Mouse (Mus musculus) forebrain, embryonic 12.5 days (tissue): ENCODE measurements around the gene Cdh1. TPM values are rescaled to one million over a fixed set of nuclear protein-coding genes. Genes with fewer than 3 reads are reported as not detected.

Experiments
- ATAC-seq: fragments of 200-750 bp; cut with Nextera tagmentation; 2 replicates; pipeline ENCODE4 v1.8.0; 2017; ENCODE audit warnings: moderate TSS enrichment; ENCODE audit not compliant: low FRiP score
- H3K27ac ChIP-seq: fragments of 300-500 bp; sonication (generic); 2 replicates; pipeline ENCODE4 v1.5.1; 2016; ENCODE audit warnings: mild to moderate bottlenecking
- H3K27me3 ChIP-seq: fragments of 300-500 bp; sonication (generic); 2 replicates; pipeline ENCODE4 v1.6.1; 2016; ENCODE audit warnings: mild to moderate bottlenecking
- H3K36me3 ChIP-seq: fragments of 300-500 bp; sonication (generic); replicated peaks from 2 replicates; pipeline ENCODE4 v1.6.1; 2016; ENCODE audit warnings: mild to moderate bottlenecking
- H3K4me1 ChIP-seq: fragments of 300-500 bp; sonication (generic); 2 replicates; pipeline ENCODE4 v1.6.1; 2016
- H3K4me2 ChIP-seq: fragments of 300-500 bp; sonication (generic); 2 replicates; pipeline ENCODE4 v1.6.1; 2016; ENCODE audit warnings: mild to moderate bottlenecking, moderate library complexity
- H3K4me3 ChIP-seq: fragments of 300-500 bp; sonication (generic); replicated peaks from 2 replicates; pipeline ENCODE4 v1.5.1; 2016; ENCODE audit warnings: mild to moderate bottlenecking
- H3K9ac ChIP-seq: fragments of 300-500 bp; sonication (generic); 2 replicates; pipeline ENCODE4 v1.6.1; 2016; ENCODE audit warnings: mild to moderate bottlenecking
- H3K9me3 ChIP-seq: fragments of 300-500 bp; sonication (generic); 2 replicates; pipeline ENCODE4 v1.6.1; 2016
- WGBS: fragments of 180-500 bp; shearing (Covaris S2); methylation state at CpG from one replicate; pipeline ENCODE4 v1.1.7; 2016; 5-methylcytosine and 5-hydroxymethylcytosine counted together
- polyA plus RNA-seq: library from polyadenylated mRNA; unstranded; fragments of >200 nt; fragmentation: Nextera tagmentation; extraction: Ambion mirVana; gene quantifications from 2 replicates; pipeline ENCODE4 v1.2.1, GENCODE M21; 2016

Cdh1 gene
- polyA plus RNA-seq, 1 experiment from 2014 or later = 4.2 TPM

DNA sequence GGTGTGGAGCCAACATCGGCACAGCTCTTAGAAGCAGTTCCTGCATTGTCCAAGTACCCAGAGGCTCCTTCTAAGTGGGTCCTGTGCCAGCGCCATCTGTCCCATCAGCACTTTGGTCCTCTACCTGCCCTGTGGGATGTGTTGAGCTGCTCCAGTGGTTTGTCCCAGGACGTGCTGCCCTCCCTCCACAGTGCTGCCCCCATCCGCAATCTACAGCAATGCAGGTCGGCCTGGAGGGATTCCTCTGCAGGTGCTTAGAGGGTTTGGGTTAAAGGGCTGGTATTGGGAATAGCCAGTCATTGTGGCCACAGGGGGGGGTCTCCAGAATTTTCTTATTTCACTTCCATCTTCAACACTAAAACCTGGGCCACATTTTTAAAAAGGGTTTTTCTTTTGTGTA lies 28.8 kb downstream of the Cdh1 start:
- 45% methylated on average over 5 of the region's 5 CpGs for WGBS
- Histone ChIP-seq H3K4me3 (no peak overlapping the region), H3K36me3 (no peaks in the 10 kb centered on the region), H3K4me2 (no peak overlapping the region), H3K27ac (no peak overlapping the region), H3K27me3 (peaks cover 4% of the 10 kb centered on the region; the same call in 1 of the 2 replicates), H3K4me1 (peaks cover 17% of the 10 kb centered on the region; the same call in 1 of the 2 replicates), H3K9ac (no peak overlapping the region), H3K9me3 (no peaks in the 10 kb centered on the region)
- no peak for ATAC-seq

DNA sequence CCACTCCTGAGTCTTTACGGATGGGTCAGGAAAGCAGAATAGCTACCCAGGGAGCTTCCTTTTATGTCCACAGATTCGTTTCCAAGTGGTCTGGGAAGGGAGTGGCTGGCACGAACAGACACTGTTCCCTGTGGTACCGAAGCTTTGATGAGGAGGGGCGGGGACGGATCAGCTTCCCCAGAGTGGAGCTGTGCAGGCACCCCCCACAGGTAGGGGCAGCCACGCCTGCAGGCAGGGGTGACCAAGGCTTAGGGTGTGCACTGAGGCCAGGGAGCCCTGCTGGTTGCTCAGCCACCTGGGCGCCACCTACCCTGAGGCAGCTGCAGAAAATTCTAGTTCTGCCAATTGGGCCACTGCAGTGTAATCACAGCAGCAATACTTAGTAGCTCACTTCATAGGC lies 29.5 kb downstream of the Cdh1 start:
- Histone ChIP-seq H3K27ac (no peak overlapping the region), H3K4me2 (no peak overlapping the region), H3K36me3 (no peaks in the 10 kb centered on the region), H3K4me3 (no peak overlapping the region), H3K9ac (no peak overlapping the region), H3K27me3 (peaks cover 4% of the 10 kb centered on the region; the same call in 1 of the 2 replicates), H3K9me3 (no peaks in the 10 kb centered on the region), H3K4me1 (peaks cover 17% of the 10 kb centered on the region; the same call in 1 of the 2 replicates)
- WGBS = 22% methylated on average over 8 of the region's 8 CpGs
- no peak for ATAC-seq

DNA sequence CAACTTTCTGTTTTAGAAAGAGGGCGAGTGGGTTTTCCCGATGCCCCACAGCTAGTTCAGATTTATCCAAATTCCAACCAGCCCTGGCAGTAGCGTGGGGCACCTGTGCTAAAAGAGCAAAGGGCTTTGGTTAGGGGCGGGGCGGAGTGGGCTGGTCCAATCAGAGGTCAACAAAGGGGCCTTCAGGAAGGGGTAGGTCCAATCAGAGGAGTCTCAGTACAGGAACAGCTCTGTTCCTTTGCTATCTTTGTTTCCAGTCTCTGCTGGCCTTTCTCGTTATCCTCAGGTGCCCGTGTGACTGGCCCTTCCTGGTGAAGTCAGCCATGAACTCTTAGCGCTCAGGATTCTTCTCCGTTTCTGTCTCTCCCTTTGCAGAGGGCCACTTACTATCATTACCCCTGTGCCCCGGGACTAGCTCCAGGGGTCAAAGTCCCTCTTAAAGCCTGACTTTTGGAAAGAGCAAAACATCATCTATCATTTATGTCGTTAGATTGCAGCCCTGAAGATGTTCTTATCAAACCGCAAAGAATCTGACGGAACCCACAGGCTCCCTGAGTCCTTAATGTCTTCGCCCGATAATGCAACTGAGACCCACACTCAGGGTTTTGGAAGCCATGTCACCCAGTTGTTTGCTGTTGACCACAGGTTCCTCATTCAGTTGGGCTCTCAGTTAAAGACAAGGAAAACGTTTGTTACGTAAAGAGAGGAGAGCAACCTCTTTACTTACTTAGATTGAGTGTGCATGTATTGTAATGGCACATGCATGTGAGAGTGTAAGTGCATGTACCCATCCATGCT lies 30.4 kb downstream of the Cdh1 start:
- ATAC-seq = no peak
- Histone ChIP-seq H3K36me3 (no peaks in the 10 kb centered on the region), H3K4me1 (peaks cover 17% of the 10 kb centered on the region; the same call in 1 of the 2 replicates), H3K9ac (no peak overlapping the region), H3K4me2 (no peak overlapping the region), H3K4me3 (no peak overlapping the region), H3K27me3 (peaks cover 4% of the 10 kb centered on the region; the same call in 1 of the 2 replicates), H3K27ac (no peak overlapping the region), H3K9me3 (no peaks in the 10 kb centered on the region)
- 69% methylated on average over 17 of the region's 17 CpGs for whole genome bisulfite sequencing

DNA sequence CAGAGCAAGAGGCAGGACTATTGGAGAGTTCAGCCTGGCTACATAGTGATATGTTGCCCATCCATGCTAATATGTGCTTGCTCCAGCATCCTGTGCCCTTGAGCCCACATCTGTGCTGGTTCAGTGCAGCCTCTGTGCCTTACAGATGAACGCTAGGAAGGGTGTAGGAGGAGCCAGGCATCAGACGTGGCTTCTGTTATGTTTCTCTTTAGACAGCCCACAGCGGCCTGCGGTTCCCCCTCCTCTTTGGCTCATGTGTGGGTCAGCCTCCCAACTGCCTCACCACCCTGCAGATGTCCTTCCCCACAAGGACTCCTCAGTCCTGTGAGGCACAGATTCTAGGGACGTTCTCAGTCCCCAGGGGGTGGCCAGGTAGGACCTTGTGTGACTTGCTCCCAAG lies 32.1 kb downstream of the Cdh1 start:
- Histone ChIP-seq H3K4me1 (peaks cover 17% of the 10 kb centered on the region; the same call in 1 of the 2 replicates), H3K4me3 (no peak overlapping the region), H3K9ac (no peak overlapping the region), H3K36me3 (no peaks in the 10 kb centered on the region), H3K27me3 (peaks cover 4% of the 10 kb centered on the region; the same call in 1 of the 2 replicates), H3K4me2 (no peak overlapping the region), H3K27ac (no peak overlapping the region), H3K9me3 (no peaks in the 10 kb centered on the region)
- ATAC-seq = no peak
- 43% methylated on average over 5 of the region's 5 CpGs for WGBS

DNA sequence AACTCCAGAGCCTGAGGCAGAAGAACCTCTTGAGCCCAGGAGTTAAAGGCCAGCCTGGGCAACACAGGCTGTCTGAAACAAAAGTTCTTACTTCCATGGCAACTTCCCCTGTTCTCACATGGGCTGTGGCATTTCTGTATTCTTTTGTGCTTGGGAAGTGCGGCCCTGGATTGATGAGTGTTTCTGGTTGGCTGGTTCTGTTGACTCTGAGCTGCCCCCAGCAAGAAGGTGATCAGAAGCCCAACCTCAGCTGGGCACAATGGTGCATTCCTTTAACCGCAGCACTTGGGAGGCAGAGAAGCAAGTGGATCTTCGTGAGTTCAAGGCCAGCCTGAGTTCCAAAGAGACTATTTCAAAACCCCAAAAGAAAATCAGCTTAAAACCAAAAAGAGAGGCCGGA lies 34.3 kb downstream of the Cdh1 start:
- no peak for ATAC-seq
- Histone ChIP-seq H3K27me3 (peaks cover 4% of the 10 kb centered on the region; the same call in 1 of the 2 replicates), H3K4me2 (no peak overlapping the region), H3K4me1 (peaks cover 13% of the 10 kb centered on the region; the same call in 1 of the 2 replicates), H3K9ac (no peak overlapping the region), H3K4me3 (no peak overlapping the region), H3K9me3 (no peaks in the 10 kb centered on the region), H3K36me3 (no peaks in the 10 kb centered on the region), H3K27ac (no peak overlapping the region)
- WGBS = 68% methylated on average over 4 of the region's 4 CpGs

DNA sequence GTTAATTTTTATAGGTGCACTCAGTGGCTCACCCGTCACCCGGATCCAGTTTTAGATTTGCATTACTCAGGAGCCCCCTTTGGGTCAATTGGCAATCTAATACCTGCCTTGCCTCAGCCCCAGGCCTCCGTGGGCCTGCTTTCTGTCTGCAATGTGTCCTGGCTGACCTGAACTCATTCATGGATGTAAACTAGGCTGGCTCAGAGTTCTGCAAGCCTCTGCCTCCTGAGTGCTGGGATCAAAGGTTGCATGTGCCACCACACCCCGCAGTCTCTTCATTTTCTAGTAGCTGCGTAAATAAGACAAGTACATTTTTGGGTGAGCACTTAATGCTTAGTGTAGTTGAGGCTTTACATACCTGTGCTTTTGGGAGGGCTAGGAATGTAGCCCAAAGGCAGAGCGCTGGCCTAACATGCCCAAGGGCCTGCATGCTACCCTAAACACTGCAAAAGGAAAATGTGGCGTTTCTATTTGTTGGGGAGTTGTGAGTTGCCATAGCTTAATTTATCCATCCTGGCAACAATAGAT lies 35.7 kb downstream of the Cdh1 start:
- 90% methylated on average over 7 of the region's 7 CpGs for WGBS
- H3K4me1 ChIP-seq = peaks cover 9% of the 10 kb centered on the region; the same call in 1 of the 2 replicates
- no peak overlapping the region for H3K9ac ChIP-seq
- H3K27ac ChIP-seq = no peak overlapping the region
- no peak overlapping the region for H3K4me2 ChIP-seq
- H3K9me3 ChIP-seq = no peaks in the 10 kb centered on the region
- no peak overlapping the region for H3K4me3 ChIP-seq
- peaks cover 4% of the 10 kb centered on the region; the same call in 1 of the 2 replicates for H3K27me3 ChIP-seq
- H3K36me3 ChIP-seq = no peaks in the 10 kb centered on the region
- ATAC-seq = no peak

DNA sequence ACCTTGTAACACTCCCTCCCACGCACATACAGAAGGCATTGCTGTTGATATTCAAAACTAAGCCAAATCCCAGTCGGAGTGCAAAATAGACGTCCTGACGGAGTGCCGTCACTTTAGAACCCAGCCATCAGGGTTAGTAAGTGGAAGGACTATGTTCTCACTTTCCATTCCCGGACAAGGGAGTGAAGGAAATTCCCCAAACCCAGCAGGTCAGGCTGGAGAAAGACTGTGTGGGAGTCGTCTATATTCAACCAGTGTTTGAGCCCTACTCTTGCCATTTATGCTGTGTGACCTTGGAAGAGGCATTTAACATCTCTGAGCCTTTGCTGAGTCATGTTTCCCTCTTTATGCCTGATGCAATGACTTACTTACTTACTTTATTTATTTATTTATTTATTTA lies 37.1 kb downstream of the Cdh1 start:
- Histone ChIP-seq H3K4me3 (no peak overlapping the region), H3K27ac (no peak overlapping the region), H3K4me2 (no peak overlapping the region), H3K27me3 (no peaks in the 10 kb centered on the region), H3K9ac (no peak overlapping the region), H3K36me3 (no peaks in the 10 kb centered on the region), H3K9me3 (no peaks in the 10 kb centered on the region), H3K4me1 (peaks cover 9% of the 10 kb centered on the region; the same call in 1 of the 2 replicates)
- WGBS = 87% methylated on average over 7 of the region's 7 CpGs
- no peak for ATAC-seq

DNA sequence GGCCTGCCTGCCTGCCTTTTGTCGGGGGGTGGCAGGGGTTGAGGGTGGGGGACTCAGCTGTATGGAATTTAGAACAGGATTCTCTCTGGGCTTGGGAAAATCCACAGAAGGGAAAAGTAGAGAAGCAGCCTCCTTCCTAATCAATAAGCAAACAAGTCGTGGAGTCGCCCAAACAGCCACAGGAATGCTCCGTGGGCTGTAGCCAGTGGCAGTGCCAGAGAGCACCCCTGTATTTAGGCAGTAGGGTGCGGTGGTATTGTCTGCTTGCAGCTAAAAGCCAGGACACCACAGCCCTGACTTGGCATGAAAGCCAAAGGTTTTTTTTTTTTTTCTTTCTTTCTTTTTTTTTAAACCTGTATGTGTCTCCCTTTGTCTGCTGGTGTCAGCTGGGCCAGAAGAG lies 37.8 kb downstream of the Cdh1 start:
- H3K4me2 ChIP-seq = no peak overlapping the region
- H3K27me3 ChIP-seq = no peaks in the 10 kb centered on the region
- 82% methylated on average over 5 of the region's 5 CpGs for WGBS
- H3K27ac ChIP-seq = no peak overlapping the region
- 0 out of 2 replicates have a peak, but pooled peaks cover 1% of the 10 kb centered on the region for H3K4me1 ChIP-seq
- no peaks in the 10 kb centered on the region for H3K36me3 ChIP-seq
- no peak overlapping the region for H3K9ac ChIP-seq
- no peak for ATAC-seq
- no peaks in the 10 kb centered on the region for H3K9me3 ChIP-seq
- no peak overlapping the region for H3K4me3 ChIP-seq

DNA sequence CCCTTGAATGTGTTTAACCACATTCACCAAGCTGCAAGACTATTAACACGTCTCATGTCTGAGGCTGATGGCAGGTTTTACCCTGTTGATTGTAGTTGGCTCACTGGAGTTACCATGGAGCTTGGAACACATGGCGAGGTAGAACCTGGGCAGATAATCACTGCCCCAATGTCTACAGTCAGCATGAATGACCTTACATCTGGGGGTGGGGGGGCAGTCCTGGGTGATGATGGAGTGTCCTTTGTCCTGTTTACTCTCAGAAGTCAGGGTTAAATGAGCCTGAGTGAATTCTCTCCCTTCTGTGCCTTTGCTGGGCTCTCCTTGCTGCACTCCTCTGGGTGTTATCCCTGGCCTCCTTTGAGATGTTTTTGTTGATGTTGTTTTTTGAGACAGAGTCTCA lies 39.0 kb downstream of the Cdh1 start:
- Histone ChIP-seq H3K27me3 (no peaks in the 10 kb centered on the region), H3K4me1 (no peaks in the 10 kb centered on the region), H3K9ac (no peak overlapping the region), H3K9me3 (no peaks in the 10 kb centered on the region), H3K27ac (no peak overlapping the region), H3K36me3 (no peaks in the 10 kb centered on the region), H3K4me2 (no peak overlapping the region), H3K4me3 (no peak overlapping the region)
- ATAC-seq = no peak
- WGBS = 75% methylated on average over 2 of the region's 2 CpGs

DNA sequence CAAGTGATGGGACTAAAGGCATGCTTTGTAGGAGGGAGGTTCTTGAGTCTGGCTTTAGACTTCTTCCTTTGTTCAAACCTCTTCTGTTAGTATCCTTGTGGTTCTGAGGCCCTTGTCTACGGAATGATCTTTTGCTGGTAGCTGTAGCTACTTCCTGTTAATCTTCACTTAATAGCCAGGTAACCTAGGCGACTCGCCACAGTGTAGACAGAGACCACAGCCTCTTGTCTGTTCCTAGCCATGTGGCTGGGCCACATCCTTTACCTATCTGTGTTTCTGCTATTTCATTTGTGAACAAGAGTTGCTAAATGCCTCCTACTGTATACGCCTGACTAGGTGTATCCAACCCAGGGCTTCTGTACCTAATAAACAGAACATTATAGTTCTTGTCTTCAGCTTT lies 39.9 kb downstream of the Cdh1 start:
- 92% methylated on average over 4 of the region's 4 CpGs for WGBS
- no peaks in the 10 kb centered on the region for H3K4me1 ChIP-seq
- no peaks in the 10 kb centered on the region for H3K9me3 ChIP-seq
- no peak overlapping the region for H3K4me3 ChIP-seq
- no peak for ATAC-seq
- H3K4me2 ChIP-seq = no peak overlapping the region
- H3K27ac ChIP-seq = no peak overlapping the region
- no peaks in the 10 kb centered on the region for H3K36me3 ChIP-seq
- no peaks in the 10 kb centered on the region for H3K27me3 ChIP-seq
- no peak overlapping the region for H3K9ac ChIP-seq

DNA sequence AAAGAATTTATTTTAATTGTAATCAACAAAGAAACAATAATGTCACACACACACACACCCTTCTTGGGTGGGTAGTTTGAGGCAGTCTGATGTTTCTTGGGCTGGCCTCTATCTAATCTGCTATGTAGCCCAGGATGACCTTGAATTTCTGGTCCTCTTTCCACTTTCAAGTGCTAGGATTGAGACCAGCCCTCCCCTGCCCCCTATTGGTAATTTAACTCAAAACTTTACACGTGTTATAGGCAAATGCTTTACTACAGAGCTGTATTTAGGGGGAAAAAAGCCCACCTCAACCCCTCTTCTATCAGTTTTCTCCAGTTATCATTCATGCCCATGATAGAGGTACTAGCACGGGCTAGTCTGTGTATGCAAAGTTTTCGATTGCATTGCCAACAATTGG lies 41.8 kb downstream of the Cdh1 start:
- no peak overlapping the region for H3K4me3 ChIP-seq
- no peak for ATAC-seq
- H3K4me2 ChIP-seq = no peak overlapping the region
- no peak overlapping the region for H3K27ac ChIP-seq
- no peak overlapping the region for H3K9ac ChIP-seq
- no peaks in the 10 kb centered on the region for H3K4me1 ChIP-seq
- H3K36me3 ChIP-seq = no peaks in the 10 kb centered on the region
- 54% methylated on average over 3 of the region's 3 CpGs for WGBS
- no peaks in the 10 kb centered on the region for H3K27me3 ChIP-seq
- no peaks in the 10 kb centered on the region for H3K9me3 ChIP-seq

DNA sequence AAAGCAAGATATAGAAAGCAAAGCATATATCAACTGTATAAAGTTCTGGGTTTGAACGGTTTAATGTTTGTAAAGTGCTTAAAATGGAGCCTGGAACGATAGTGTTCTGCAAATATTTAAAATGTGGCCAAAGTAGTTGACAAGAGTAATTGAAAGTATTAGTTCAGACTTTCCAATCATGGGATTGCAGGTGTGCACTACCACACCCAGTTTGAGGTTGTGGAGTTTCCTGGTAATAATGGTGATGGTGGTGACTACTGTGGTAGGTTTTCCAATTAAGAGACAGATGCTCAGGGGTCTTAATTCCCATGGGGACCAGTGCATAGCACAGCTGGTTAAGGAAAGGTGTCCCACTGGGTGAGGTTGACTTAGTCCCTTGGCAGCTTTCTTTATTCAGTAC lies 43.0 kb downstream of the Cdh1 start:
- H3K9ac ChIP-seq = no peak overlapping the region
- ATAC-seq = no peak
- H3K4me2 ChIP-seq = no peak overlapping the region
- no peak overlapping the region for H3K27ac ChIP-seq
- 95% methylated on average over 2 of the region's 2 CpGs for WGBS
- no peak overlapping the region for H3K4me3 ChIP-seq
- no peaks in the 10 kb centered on the region for H3K27me3 ChIP-seq
- H3K36me3 ChIP-seq = no peaks in the 10 kb centered on the region
- H3K4me1 ChIP-seq = no peaks in the 10 kb centered on the region
- H3K9me3 ChIP-seq = no peaks in the 10 kb centered on the region

DNA sequence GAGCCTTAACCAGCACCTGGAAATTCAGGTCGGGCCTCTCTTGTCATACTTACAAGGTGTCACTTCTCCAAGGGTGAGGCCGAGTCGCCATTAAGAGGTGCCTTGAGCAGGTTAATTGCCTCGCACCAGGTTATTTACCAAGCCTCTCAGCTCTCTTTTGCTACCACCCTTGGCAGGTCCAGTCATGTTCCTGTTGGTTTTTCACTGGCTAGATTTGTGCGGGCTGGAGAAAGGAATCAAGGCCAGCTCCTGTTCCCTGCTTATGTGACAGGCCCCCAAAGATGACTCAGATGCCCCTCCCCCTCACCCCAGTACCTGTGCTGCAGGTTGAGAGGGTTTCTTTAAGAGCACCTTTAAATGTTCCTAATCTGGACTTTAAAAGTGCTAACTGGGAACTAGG lies 43.6 kb downstream of the Cdh1 start:
- no peaks in the 10 kb centered on the region for H3K27me3 ChIP-seq
- no peaks in the 10 kb centered on the region for H3K4me1 ChIP-seq
- no peak for ATAC-seq
- H3K36me3 ChIP-seq = no peaks in the 10 kb centered on the region
- no peak overlapping the region for H3K4me3 ChIP-seq
- WGBS = 87% methylated on average over 5 of the region's 5 CpGs
- no peak overlapping the region for H3K4me2 ChIP-seq
- no peak overlapping the region for H3K27ac ChIP-seq
- H3K9ac ChIP-seq = no peak overlapping the region
- no peaks in the 10 kb centered on the region for H3K9me3 ChIP-seq
